Mouse (Mus musculus) spleen, adult 12 weeks (tissue): ENCODE results near the gene Lcor.

Experiments used
- DNase-seq: peaks from one replicate; pipeline ENCODE4 v3.0.0; 2022; ENCODE audit warnings: low spot score

Lcor gene

GRCm38 (mm10) chr19:41573700-41574099, 91.3 kb downstream of the Lcor start:
- no peak for DNase-seq

- DNase-seq: no peak
Measured at GRCm38 (mm10) chr19:41577576-41577975, 95.1 kb downstream of the Lcor start.

- DNase-seq: no peak
Measured at GRCm38 (mm10) chr19:41579311-41579920, 97.0 kb downstream of the Lcor start.

- no peak for DNase-seq
Measured at GRCm38 (mm10) chr19:41581706-41582420, 99.4 kb downstream of the Lcor start, which contains the start of gene Gm340. TSS of gene Gm340 (plus strand) at chr19:41582370.

GRCm38 (mm10) chr19:41582918-41583514, 100.6 kb downstream of the Lcor start:
- DNase-seq: no peak

GRCm38 (mm10) chr19:41586752-41587151, 104.3 kb downstream of the Lcor start:
- no peak for DNase-seq

- DNase-seq: no peak
Measured at GRCm38 (mm10) chr19:41587431-41588222, 105.2 kb downstream of the Lcor start.

GRCm38 (mm10) chr19:41589026-41589425, 106.6 kb downstream of the Lcor start:
- no peak for DNase-seq

- DNase-seq: no peak
Measured at GRCm38 (mm10) chr19:41589681-41590080, 107.2 kb downstream of the Lcor start.

- no peak for DNase-seq
Measured at GRCm38 (mm10) chr19:41591808-41592207, 109.4 kb downstream of the Lcor start.

GRCm38 (mm10) chr19:41597170-41597894, 114.9 kb downstream of the Lcor start:
- no peak for DNase-seq

- DNase-seq: no peak
Measured at GRCm38 (mm10) chr19:41600647-41601046, 118.2 kb downstream of the Lcor start.

GRCm38 (mm10) chr19:41606208-41606987, 124.0 kb downstream of the Lcor start:
- no peak for DNase-seq

GRCm38 (mm10) chr19:41611683-41612082, 129.2 kb downstream of the Lcor start:
- no peak for DNase-seq
